Mouse (Mus musculus): ENCODE data around the gene Aff1.

Aff1 gene

DNA sequence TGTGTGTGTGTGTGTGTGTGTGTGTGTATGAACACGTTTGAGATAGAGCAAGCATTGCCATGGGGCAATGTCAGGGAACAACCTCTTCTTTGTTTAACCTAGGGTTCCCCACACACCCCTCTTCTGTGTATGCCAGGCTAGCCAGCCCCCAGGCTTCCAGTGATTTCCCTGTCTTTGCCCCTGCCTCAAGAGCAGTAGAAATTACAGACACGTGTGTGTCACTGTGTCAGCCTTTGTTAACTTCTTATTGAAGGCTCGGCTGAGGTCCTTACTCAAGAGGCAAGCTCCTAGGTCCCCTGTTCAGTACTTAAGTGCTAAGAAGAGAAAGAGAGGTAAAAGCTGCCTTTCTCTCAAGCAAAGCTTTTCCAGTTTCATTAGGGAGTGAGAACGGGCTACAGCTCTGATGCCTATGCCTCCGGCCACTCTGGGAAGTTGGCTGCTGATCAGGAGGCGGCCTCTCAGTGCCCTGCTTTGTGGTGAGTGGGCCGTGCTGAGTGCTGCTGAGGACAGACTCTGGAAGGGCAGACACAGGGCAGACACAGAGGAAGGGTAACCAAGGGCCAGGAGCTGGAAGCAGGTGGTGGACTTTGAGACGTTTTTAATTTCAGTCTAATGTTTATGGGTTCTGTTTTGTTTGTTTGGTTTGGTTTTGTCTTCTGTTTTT is 111.9 kb downstream of the Aff1 start:
- DNase-seq (ENCODE audit: low spot score in 2 of 2), result peak in 1 of 2 experiments; percentile 48

DNA sequence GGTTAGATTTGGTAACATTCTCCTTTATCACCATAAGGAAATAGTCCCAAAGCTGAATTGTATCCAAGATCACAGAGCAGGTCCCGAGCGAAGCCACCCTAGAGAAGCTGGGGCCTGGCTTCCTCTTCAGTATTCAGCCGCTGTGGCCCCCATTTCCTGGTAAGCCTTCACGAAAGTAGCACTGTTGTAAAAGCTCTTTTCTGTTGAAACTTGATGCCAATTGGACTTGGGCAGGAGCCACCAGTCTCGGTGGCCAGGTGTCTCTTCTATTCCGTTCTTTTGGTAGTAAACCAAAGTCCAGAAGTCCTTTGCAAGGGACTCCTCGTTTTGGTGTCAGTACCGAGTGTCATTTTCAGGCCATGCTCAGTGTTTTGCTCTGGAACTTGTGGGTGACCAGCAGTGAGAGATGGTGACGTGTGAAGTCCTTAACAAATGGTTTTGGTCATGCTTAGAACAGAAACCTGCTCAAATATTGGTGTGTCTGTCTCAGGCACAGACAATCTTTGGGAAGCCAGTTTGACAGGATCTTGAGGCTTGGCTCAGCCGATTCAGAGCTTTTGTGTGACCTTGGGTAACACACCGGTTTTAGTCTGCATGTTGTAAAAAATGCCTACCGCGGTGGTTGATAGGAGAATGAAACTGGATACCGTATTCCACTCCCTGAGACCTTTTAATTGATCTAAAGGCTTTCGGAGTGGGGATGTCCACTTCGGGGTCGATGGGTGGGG is 114.8 kb downstream of the Aff1 start:
- DNase-seq (ENCODE audit: low spot score in 2 of 2), result no peak

DNA sequence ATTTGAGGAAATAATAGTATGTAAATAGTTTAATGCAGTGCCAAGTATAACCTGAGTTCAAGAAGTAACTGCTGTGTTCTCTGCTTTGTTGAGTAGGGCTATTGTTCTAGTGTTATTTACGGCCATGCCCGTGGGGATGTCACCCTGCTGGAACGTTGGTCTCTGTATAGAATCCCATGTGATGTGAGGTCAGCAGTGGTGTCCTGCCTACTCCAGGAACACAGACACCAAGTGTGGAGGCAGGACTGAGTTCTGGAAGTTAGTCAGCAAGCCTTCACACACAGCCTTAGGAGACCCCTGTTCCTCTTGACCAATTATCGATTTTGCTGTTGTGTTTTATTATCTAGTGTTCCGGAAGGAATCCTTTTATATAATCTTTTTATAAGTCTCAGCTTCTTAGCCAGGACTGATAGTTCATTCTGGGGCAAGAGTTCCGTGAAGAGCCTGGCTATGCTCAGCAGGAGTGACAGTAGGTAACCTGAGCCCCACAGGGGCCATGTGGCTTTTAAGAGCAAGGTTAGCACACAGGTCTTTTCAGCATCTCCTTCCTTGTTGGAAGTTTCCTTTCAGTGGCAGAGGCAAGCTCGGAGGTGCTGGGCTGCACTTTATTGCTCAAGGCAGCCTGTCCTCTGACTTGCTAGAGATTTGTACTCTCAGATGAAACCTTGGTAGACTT is 115.6 kb downstream of the Aff1 start:
- DNase-seq (ENCODE audit: low spot score in 2 of 2), result no peak

DNA sequence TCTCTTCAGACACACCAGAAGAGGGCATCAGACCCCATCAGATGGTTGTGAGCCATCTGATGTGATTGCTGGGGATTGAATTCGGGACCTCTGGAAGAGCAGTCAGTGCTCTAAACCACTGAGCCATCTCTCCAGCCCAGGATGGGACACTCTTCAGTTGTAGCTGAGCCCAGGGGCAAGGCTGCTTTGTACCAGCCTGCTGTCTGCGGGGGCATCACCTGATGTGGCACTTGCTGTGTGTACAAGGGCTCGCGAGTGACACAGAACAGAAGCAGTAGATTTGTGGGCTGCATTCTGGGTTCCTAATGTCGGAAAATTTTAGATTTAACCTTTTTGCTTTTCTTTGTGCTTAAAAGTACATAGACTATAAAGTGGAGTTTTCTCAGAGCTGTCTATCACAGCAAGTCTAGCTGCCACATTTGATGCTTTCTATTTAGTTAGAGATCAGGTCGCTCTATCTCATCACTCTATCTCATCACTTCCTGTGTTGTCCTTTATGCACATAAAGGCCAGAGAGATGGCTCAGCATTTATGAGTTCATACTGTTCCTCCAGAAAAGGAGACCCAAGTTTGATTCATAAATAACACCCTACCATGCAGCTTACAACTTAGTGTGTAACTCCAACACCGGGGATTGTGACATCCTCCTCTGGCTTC is 117.6 kb downstream of the Aff1 start:
- no peak for DNase-seq (ENCODE audit: low spot score in 2 of 2)

DNA sequence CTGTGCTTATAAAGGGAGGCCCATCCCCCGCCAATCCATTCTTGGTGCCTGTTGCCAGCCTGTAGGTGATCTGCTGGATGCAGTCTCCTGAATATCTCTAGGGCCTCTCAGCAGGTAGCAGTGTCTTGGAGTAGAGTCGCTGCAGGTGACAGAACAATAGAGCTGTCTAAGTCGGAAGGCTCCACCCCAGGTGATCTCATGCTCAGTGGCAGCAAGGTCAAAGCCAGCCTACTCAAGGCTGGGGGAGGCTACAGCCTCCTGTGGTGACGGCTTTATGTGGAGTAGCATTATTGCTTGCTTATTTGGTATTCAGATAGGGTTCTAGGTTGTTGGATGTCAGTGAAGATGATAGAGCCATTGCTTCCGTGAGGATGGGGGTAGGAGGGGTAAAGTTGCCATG is 121.1 kb downstream of the Aff1 start:
- no peak for DNase-seq (ENCODE audit: low spot score in 2 of 2)

DNA sequence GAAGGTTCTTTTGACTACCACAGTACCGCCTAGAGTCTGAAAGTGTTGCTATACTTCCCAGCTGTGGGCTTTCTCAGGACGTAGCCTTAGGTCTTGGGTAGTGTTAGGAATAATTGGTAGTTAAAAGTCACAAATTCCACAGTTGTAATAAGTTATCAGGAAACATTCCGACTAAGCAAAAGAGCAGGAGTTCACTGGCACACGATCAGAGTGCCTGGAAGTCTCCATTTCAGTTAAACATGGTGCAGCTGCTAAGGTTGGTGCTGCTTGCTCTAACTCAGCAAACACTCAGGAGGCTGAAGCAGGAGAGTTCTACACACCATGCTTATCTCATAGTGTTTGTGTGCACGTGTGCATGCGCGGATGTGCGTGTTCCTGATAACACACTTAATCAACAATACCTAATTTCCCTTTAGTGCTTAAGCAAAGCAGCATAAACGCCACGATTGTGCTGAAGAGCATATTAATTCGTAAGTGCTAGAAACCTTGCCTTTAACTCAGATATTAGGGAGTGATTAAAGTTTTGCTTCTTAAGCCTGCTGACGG is 121.9 kb downstream of the Aff1 start:
- no peak for DNase-seq (ENCODE audit: low spot score in 2 of 2)

DNA sequence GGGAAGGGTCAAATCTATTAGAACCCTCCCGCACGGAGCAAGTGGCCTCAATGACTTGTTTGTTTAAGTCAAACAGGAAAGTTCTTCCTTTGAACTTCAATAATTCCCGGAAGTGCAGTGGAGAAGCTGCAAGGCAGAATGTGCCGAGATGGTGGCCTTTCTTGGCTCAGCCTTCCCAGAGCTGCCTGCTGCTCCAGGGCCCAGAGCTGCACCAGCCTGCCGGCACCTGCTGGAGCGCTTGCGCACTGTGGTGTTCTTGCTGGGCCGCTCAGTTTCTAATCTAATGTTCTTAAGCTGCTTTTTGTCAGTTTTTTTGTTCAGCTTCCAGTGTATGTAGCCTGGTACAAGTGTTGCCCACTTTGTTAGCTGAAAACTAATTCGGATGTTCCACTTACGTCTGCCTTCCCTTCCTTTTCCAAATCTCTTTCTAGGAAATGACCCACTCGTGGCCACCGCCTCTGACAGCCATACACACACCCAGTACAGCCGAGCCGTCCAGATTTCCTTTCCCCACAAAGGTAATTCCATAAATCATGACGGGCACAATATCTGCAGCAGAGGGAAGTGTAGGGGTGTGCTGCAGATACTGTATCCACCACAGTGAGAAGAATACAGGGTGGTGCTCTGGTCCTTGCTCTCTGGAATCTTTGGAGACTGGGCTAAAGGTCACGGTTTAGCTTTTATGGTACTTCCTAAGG is 122.5 kb downstream of the Aff1 start:
- DNase-seq (ENCODE audit: low spot score in 2 of 2), result no peak

DNA sequence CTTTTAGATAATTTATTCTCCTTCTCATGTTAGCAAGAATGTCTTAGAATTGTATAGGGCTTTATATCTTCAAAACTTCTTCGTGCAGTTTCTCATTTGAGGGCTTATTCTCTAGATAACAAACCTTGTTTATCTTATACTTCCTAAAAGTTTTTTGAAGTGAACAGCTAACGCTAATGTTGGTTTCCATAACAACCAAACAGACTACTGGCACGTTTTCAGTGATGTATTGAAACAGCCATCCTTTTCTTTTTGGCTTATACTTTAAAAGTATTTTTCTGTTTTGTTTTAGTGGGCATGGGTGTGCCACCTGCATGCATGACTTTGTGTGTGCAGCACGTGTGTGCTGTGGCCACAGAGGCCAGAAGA is 123.1 kb downstream of the Aff1 start:
- no peak for DNase-seq (ENCODE audit: low spot score in 2 of 2)

DNA sequence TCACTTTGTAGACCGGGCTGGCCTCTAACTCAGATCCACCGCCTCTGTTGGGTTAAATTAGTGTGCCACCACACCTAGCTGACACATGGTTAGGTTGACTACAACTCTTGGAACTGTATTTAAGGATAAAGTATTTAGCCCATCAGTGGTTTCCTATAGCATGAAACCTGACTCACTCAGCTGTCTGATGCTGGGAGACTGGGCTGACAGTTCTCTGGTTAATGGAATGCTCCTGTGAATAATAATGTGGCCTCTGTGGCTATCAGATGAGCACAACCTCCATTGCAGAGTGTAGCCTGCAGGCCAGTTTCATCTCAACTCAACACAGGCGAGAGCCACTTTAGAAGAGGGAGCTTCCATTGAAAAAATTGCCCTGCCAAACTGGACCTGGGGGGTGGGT is 124.5 kb downstream of the Aff1 start:
- DNase-seq (ENCODE audit: low spot score in 2 of 2), result no peak

DNA sequence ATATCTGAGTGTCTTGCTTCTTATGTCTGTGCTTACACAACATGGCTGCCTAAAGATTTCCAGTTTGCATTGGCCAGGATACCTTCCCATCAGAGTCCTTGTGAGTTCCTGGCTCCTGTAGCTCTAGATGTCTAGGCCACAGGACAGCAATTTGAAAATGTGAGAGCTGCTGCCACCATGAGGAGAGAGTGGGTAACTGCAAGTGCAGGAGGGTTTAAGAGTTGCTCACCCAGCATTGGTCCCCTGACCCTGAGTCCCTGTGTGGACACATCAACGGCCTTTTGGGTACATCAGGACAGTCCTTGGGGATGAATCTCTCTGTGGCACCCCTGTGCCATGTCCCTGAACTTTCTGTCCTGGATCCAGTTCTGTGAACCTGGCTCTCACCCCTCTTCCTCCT is 125.6 kb downstream of the Aff1 start:
- DNase-seq (ENCODE audit: low spot score in 2 of 2), result peak; percentile 68 to 74

DNA sequence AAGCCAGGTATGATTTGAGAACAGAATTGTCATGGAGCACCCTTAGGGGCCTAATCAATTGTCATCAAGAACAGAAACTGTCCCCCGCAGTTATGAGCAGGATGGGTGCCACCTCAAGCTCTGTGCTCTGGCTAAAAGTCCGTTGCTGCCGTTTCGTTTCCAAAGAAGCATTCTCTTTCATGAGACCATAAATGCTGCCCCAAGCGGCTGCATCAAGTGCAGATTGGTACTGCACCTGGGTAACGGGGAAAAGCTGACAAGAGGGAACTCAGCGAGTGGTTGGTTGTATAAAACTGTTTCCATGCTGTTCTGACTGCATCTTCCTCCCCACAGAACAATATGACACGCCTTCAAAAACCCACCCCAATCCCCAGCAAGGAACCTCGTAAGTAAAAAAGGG is 126.4 kb downstream of the Aff1 start:
- no peak for DNase-seq (ENCODE audit: low spot score in 2 of 2)

DNA sequence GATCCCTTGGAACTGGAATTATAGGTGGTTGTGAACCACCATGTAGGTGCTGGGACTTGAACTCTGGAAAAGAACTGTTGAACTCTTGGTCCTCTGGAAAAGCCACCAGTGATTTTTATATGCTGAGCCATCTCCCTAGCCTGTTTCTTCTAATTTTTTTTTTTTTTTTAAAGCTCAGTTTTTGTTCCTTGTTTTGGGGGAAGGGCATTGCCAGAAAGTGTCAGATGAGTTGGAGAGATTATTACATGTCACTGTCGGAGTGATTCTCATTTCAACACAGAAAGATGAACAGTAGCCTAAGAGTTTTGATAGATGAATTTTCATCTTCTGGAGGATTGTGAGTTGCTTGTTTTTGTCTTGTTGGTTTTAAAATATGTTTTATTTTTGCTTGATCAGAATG is 127.5 kb downstream of the Aff1 start:
- no peak for DNase-seq (ENCODE audit: low spot score in 2 of 2)

DNA sequence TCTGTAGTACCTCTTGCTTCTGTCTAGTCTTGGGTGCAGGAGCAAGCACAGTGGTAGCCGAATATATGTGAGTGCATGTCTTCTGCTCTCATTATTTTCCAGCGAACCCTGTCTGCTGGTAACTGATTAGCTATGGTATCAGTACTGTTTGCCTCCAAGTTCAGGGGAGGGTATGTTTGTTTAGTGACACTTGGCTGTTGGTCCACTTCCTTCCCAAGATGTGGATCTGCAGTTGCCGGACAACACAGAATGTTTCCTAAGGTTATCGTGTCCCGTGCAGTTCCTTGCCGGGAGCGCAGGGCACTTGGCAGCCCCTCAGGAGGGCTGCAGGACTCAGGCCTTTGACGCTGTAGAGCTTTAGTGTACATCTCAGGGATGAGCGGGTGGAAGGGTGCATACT is 128.9 kb downstream of the Aff1 start:
- DNase-seq (ENCODE audit: low spot score in 2 of 2), result peak in 1 of 2 experiments; percentile 38

DNA sequence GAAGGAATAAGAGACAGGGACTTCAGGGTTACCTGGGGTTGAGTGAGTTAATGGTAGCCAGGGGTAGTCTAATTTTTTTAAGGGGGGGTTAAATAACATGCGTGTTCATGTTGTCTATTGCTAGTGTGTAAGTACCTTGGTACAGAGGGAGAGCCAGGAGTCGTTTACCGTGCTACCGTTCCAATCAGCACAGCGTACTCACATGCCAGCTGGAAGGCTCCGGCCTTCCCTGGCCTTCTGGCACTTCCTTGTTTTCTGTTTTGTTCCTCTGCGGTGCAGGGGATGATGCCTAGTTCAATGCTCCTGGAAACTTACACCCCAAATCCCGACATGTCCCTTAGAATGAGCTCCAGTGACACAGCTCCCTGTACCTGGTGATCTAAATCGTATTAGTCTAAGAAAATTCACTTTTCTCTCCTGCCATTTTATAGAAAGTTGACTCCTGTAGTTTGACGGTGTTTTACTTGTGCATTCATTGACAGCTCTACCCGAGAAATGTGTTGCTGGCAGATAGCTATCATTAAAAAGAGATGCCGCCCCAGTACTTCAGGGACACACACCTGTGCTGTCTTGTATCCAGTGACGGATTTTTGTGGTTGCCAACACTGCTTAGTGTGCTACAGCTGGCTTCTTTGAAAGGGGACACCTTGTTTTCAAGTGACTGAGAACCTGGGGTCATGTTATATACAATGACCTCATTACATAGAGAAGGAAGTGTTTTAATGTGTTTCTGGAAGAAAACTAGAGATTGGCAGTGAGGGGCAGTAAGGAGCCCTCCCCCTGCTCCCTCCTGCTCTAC is 129.5 kb downstream of the Aff1 start:
- no peak for DNase-seq (ENCODE audit: low spot score in 2 of 2)

DNA sequence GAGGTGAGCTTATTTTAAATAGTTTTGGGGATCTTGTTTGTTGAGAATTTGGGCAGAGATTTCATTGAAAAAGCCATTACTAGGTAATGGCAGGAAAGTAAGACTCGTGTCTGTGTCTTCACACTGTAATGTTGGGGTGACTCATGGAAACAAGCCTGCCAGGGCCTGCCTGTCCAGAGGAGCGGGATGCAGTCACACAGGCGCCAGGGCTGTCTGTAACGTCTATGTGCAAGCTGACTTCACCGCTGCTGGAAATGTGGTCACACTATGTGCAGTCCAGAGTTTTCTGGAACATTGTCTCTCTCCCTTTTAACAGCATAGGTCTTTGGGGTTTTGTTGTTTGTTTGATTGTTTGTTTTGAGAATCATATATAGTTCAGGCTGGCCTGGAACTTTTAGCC is 130.8 kb downstream of the Aff1 start:
- DNase-seq (ENCODE audit: low spot score in 2 of 2), result peak; percentile 39 to 62

DNA sequence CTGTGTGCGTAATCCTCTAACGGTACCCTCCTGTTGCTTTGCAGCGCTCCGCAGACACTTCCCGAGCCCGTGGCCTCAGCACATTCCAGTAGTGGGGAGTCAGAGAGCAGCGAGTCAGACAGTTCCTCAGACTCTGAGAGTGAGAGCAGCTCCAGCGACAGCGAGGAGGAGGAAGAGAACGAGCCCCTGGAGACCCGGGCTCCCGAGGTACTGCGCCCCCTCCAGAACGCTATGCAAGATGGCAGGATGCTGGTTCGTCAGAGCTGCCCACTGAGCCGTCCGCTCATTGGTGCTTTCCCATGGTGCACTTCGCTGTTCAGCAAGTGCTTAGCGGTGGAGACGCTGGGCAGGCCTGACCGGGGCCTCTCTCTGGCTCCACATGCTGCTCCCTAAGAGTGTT is 136.1 kb downstream of the Aff1 start:
- no peak for DNase-seq (ENCODE audit: low spot score in 2 of 2)

DNA sequence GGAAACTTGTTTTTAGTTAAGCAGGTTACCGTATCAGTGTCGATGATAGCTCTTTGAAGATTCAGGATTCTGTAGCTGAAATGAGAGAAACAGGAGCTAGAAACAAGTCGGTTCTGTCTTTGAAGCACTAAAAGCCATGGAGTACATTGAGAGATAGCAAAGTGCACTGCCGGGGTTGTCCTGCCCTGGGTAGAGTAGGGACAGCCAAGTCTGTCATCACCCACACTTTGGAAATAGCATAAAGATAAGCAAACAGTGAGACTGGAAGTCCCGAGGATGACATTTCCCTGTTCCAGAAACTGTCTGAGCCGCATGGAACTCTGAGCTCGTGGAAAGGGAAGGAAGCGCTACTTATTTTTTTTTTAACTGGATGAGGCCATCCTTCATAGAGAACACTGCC is 136.6 kb downstream of the Aff1 start:
- DNase-seq (ENCODE audit: low spot score in 2 of 2), result no peak

DNA sequence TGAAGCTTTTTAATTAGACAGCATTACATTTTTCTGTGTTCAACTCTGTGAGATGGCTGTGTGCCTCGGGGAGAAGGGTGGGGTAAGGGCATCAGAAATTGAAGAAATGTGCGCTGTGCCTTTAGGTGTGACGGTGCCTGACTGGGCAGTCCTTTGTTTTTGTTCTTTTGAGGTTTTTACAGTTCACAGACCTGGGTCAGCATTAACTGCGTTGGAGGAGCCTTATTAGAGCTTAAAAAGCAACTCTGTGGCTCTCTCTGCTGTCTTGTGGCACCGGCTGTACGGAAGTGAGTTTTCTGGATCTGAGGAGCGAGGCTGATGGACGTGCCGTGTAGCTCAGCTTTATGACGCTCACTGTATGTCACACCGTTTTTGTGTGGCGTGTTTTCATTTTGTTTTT is 137.0 kb downstream of the Aff1 start:
- DNase-seq (ENCODE audit: low spot score in 2 of 2), result no peak

DNA sequence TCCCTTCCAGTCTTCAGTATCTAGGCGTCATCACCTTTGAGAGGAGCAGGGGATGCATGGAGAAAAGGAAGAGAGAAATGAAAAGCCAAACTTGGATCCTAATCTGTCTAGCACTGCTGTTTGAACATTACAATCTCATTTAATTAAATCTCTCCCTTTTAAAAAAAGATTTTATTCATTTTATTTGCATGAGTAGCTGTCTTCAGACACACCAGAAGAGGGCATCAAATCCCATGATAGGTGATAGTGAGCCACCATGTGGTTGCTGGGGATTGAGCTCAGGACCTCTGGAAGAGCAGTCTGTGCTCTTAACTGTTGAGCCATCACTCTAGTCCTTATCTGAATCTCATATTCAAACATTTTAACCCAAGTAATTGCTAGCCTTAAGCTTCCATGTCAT is 138.7 kb downstream of the Aff1 start:
- DNase-seq (ENCODE audit: low spot score in 2 of 2), result no peak

DNA sequence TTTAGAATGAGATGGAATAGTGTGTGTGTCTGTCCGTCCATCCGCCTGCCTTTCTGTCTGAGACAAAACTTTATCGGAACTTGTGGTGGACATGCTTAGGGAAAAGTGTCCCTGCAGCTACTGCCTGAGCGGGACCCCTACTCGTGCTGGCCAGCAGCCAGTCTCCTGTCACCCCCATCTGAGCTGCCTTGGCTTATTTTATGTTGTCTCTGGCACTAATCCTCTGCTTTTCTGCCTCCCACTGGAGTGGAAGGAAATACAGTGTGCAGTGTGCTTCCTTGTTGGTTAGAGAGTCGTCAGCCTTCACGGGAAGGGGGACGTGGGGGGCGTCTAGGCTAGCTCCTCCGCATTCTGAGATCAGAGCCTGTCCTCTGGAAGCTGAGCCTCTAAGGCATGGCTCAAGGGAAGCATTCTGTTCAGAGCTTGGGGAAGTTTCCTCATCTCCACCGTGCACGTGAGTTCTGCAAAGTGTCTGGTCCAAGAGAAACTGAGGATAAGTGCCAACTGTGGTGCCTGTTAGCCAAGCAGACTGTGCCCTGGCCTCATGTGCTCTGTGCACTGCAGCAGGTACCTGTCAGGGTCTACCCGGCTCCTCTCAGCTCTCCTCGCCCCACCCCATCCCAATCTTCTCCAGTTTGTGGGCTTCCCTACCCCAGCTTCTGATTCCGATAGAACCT is 143.4 kb downstream of the Aff1 start:
- DNase-seq (ENCODE audit: low spot score in 2 of 2), result no peak

Measured in urinary bladder, postnatal 36 days (tissue).